Mouse (Mus musculus) small intestine, adult 2 months (tissue): Measurements from ENCODE around the gene Agrn.

Source experiments
- CTCF ChIP-seq: fragments of 200-500 bp; IDR thresholded peaks from 2 replicates; pipeline ENCODE4 v1.5.1; 2012; ENCODE audit warnings: low read depth, mild to moderate bottlenecking, control low read depth, inconsistent platforms, low read length, moderate library complexity, mixed read lengths; ENCODE audit not compliant: insufficient replicate concordance, insufficient read length; ENCODE audit errors: extremely low read depth
- POLR2A ChIP-seq: fragments of 200-500 bp; IDR thresholded peaks from 2 replicates; pipeline ENCODE4 v1.6.1; 2012; ENCODE audit warnings: low read depth, mild to moderate bottlenecking, control low read depth, inconsistent platforms, low read length, moderate library complexity

DNA sequence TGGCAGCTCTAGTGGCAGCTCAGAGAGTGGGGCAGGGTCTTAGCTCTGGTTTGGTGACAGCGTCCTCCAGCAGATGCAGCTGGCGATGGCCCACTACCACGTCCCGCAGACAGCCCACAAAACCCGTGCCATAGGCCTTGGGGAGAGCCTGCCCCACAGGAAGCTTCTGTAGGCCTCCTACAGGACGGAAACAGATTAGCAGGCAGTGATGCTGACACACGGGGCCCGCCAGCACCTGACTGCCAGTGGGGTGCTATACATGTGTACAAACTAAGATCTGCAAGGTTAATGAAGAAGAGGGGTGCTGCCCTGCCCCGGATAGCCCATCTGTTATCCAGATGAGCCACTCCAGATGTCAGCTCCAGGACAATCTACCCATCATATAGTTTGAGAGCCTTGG, 30.8 kb downstream of the Agrn start:
- no peak for TF ChIP-seq CTCF
- TF ChIP-seq POLR2A, result no peak
